Mouse (Mus musculus) heart, embryonic 15.5 days (tissue): ENCODE data around the gene Sv2b. TPM values are rescaled to one million over a fixed set of nuclear protein-coding genes. Genes with fewer than 3 reads are reported as not detected.

ENCODE experiments used
- ATAC-seq: fragments of 200-750 bp; cut with Nextera tagmentation; replicated peaks from 2 replicates; pipeline ENCODE4 v1.8.0; 2017; ENCODE audit warnings: low read depth, moderate TSS enrichment; ENCODE audit not compliant: insufficient number of reproducible peaks, insufficient read depth, low FRiP score
- H3K27ac ChIP-seq: fragments of 300-500 bp; sonication (generic); 2 replicates; pipeline ENCODE4 v1.5.1; 2015; ENCODE audit warnings: mild to moderate bottlenecking, inconsistent platforms
- H3K27me3 ChIP-seq: fragments of 300-500 bp; sonication (generic); 2 replicates; pipeline ENCODE4 v1.6.1; 2015; ENCODE audit warnings: inconsistent platforms
- H3K36me3 ChIP-seq: fragments of 300-500 bp; sonication (generic); 2 replicates; pipeline ENCODE4 v1.6.1; 2015; ENCODE audit warnings: mild to moderate bottlenecking, inconsistent platforms
- H3K4me1 ChIP-seq: fragments of 300-500 bp; sonication (generic); replicated peaks from 2 replicates; pipeline ENCODE4 v1.6.1; 2015; ENCODE audit warnings: inconsistent platforms
- H3K4me2 ChIP-seq: fragments of 300-500 bp; sonication (generic); 2 replicates; pipeline ENCODE4 v1.6.1; 2015; ENCODE audit warnings: inconsistent platforms, mild to moderate bottlenecking, moderate library complexity
- H3K4me3 ChIP-seq: fragments of 300-500 bp; sonication (generic); 2 replicates; pipeline ENCODE4 v1.5.1; 2015; ENCODE audit warnings: mild to moderate bottlenecking, inconsistent platforms
- H3K9ac ChIP-seq: fragments of 300-500 bp; sonication (generic); 2 replicates; pipeline ENCODE4 v1.6.1; 2015; ENCODE audit warnings: mild to moderate bottlenecking, inconsistent platforms
- H3K9me3 ChIP-seq: fragments of 300-500 bp; sonication (generic); replicated peaks from 2 replicates; pipeline ENCODE4 v1.6.1; 2016; ENCODE audit warnings: inconsistent platforms
- WGBS: fragments of 180-500 bp; shearing (Covaris S2); methylation state at CpG from one replicate; pipeline ENCODE4 v1.1.7; 2015; ENCODE audit warnings: mixed read lengths; 5-methylcytosine and 5-hydroxymethylcytosine counted together
- polyA plus RNA-seq: library from polyadenylated mRNA; unstranded; fragments of >200 nt; fragmentation: Nextera tagmentation; extraction: Ambion mirVana; gene quantifications from 2 replicates; pipeline ENCODE4 v1.2.1, GENCODE M21; 2015

Sv2b gene
- polyA plus RNA-seq, 1 experiment from 2014 or later = 0.49 TPM

- no peak for ATAC-seq
- 66% methylated on average over 4 of the region's 4 CpGs for WGBS
- Histone ChIP-seq H3K27ac (no peak overlapping the region), H3K4me1 (no peaks in the 10 kb centered on the region), H3K9ac (no peak overlapping the region), H3K4me3 (no peak overlapping the region), H3K9me3 (no peaks in the 10 kb centered on the region), H3K27me3 (no peaks in the 10 kb centered on the region), H3K4me2 (no peak overlapping the region), H3K36me3 (no peaks in the 10 kb centered on the region)
Measured at GRCm38 (mm10) chr7:75265241-75265640, 43.8 kb downstream of the Sv2b start.

GRCm38 (mm10) chr7:75259945-75260344 is 49.1 kb downstream of the Sv2b start:
- Histone ChIP-seq H3K9ac (no peak overlapping the region), H3K27me3 (no peaks in the 10 kb centered on the region), H3K36me3 (no peaks in the 10 kb centered on the region), H3K27ac (no peak overlapping the region), H3K4me3 (no peak overlapping the region), H3K4me2 (no peak overlapping the region), H3K4me1 (no peaks in the 10 kb centered on the region), H3K9me3 (no peaks in the 10 kb centered on the region)
- no peak for ATAC-seq
- WGBS = 74% methylated on average over 3 of the region's 3 CpGs

GRCm38 (mm10) chr7:75253611-75254250 is 55.3 kb downstream of the Sv2b start:
- H3K9ac ChIP-seq = no peak overlapping the region
- no peak overlapping the region for H3K4me3 ChIP-seq
- H3K36me3 ChIP-seq = no peaks in the 10 kb centered on the region
- H3K27ac ChIP-seq = no peak overlapping the region
- no peaks in the 10 kb centered on the region for H3K27me3 ChIP-seq
- H3K4me1 ChIP-seq = no peaks in the 10 kb centered on the region
- no peak overlapping the region for H3K4me2 ChIP-seq
- ATAC-seq = no peak
- WGBS = 80% methylated on average over 8 of the region's 8 CpGs
- no peaks in the 10 kb centered on the region for H3K9me3 ChIP-seq

- WGBS = 64% methylated on average over 8 of the region's 8 CpGs
- no peak for ATAC-seq
Measured at GRCm38 (mm10) chr7:75240754-75241507, 68.1 kb downstream of the Sv2b start.

GRCm38 (mm10) chr7:75236386-75236785 is 72.7 kb downstream of the Sv2b start:
- Histone ChIP-seq H3K4me3 (no peak overlapping the region), H3K9ac (no peak overlapping the region), H3K9me3 (no peaks in the 10 kb centered on the region), H3K27me3 (no peaks in the 10 kb centered on the region), H3K4me1 (no peaks in the 10 kb centered on the region), H3K36me3 (no peaks in the 10 kb centered on the region), H3K27ac (no peak overlapping the region), H3K4me2 (no peak overlapping the region)
- ATAC-seq = no peak
- WGBS = 75% methylated on average over 1 of the region's 1 CpGs

More at GRCm38 (mm10) chr7:75240754-75241507, 68.1 kb downstream of the Sv2b start:
- no peaks in the 10 kb centered on the region for H3K27me3 ChIP-seq
- H3K4me3 ChIP-seq = no peak overlapping the region
- H3K27ac ChIP-seq = no peak overlapping the region
- H3K9ac ChIP-seq = no peak overlapping the region
- H3K36me3 ChIP-seq = no peaks in the 10 kb centered on the region
- H3K9me3 ChIP-seq = no peaks in the 10 kb centered on the region
- no peak overlapping the region for H3K4me2 ChIP-seq
- no peaks in the 10 kb centered on the region for H3K4me1 ChIP-seq

- WGBS = 90% methylated on average over 4 of the region's 4 CpGs
- no peaks in the 10 kb centered on the region for H3K9me3 ChIP-seq
- H3K27ac ChIP-seq = no peak overlapping the region
- no peak overlapping the region for H3K4me2 ChIP-seq
- H3K36me3 ChIP-seq = no peaks in the 10 kb centered on the region
- no peaks in the 10 kb centered on the region for H3K4me1 ChIP-seq
- no peak overlapping the region for H3K4me3 ChIP-seq
- H3K27me3 ChIP-seq = no peaks in the 10 kb centered on the region
- no peak overlapping the region for H3K9ac ChIP-seq
- no peak for ATAC-seq
Measured at GRCm38 (mm10) chr7:75224206-75224605, 84.9 kb downstream of the Sv2b start.

- Histone ChIP-seq H3K4me1 (no peaks in the 10 kb centered on the region), H3K36me3 (no peaks in the 10 kb centered on the region), H3K4me3 (no peak overlapping the region), H3K27me3 (no peaks in the 10 kb centered on the region), H3K4me2 (no peak overlapping the region), H3K9me3 (no peaks in the 10 kb centered on the region), H3K27ac (no peak overlapping the region), H3K9ac (no peak overlapping the region)
- 45% methylated on average over 7 of the region's 7 CpGs for WGBS
- ATAC-seq = no peak
Measured at GRCm38 (mm10) chr7:75222704-75223431, 86.2 kb downstream of the Sv2b start.

GRCm38 (mm10) chr7:75220786-75221185 is 88.3 kb downstream of the Sv2b start:
- 24% methylated on average over 1 of the region's 1 CpGs for WGBS
- ATAC-seq = no peak

GRCm38 (mm10) chr7:75220296-75220695 is 88.8 kb downstream of the Sv2b start:
- H3K9ac ChIP-seq = no peak overlapping the region
- H3K27ac ChIP-seq = no peak overlapping the region
- no peaks in the 10 kb centered on the region for H3K9me3 ChIP-seq
- no peak overlapping the region for H3K4me2 ChIP-seq
- no peaks in the 10 kb centered on the region for H3K36me3 ChIP-seq
- H3K4me3 ChIP-seq = no peak overlapping the region
- H3K4me1 ChIP-seq = no peaks in the 10 kb centered on the region
- no peak for ATAC-seq
- H3K27me3 ChIP-seq = no peaks in the 10 kb centered on the region

More at GRCm38 (mm10) chr7:75220786-75221185, 88.3 kb downstream of the Sv2b start:
- H3K4me3 ChIP-seq = no peak overlapping the region
- no peak overlapping the region for H3K4me2 ChIP-seq
- H3K27me3 ChIP-seq = no peaks in the 10 kb centered on the region
- no peaks in the 10 kb centered on the region for H3K4me1 ChIP-seq
- H3K27ac ChIP-seq = no peak overlapping the region
- no peak overlapping the region for H3K9ac ChIP-seq
- no peaks in the 10 kb centered on the region for H3K9me3 ChIP-seq
- H3K36me3 ChIP-seq = no peaks in the 10 kb centered on the region

GRCm38 (mm10) chr7:75216180-75216579 is 92.9 kb downstream of the Sv2b start:
- no peak overlapping the region for H3K4me2 ChIP-seq
- no peaks in the 10 kb centered on the region for H3K4me1 ChIP-seq
- no peak overlapping the region for H3K4me3 ChIP-seq
- H3K27me3 ChIP-seq = no peaks in the 10 kb centered on the region
- ATAC-seq = no peak
- no peak overlapping the region for H3K27ac ChIP-seq
- no peaks in the 10 kb centered on the region for H3K9me3 ChIP-seq
- H3K9ac ChIP-seq = no peak overlapping the region
- H3K36me3 ChIP-seq = no peaks in the 10 kb centered on the region
- WGBS = 71% methylated on average over 7 of the region's 7 CpGs

GRCm38 (mm10) chr7:75209221-75209641 is 99.8 kb downstream of the Sv2b start:
- H3K9me3 ChIP-seq = no peaks in the 10 kb centered on the region
- no peaks in the 10 kb centered on the region for H3K36me3 ChIP-seq
- 46% methylated on average over 4 of the region's 4 CpGs for WGBS
- no peak overlapping the region for H3K27ac ChIP-seq
- no peaks in the 10 kb centered on the region for H3K27me3 ChIP-seq
- no peak overlapping the region for H3K4me3 ChIP-seq
- no peak overlapping the region for H3K9ac ChIP-seq
- H3K4me1 ChIP-seq = no peaks in the 10 kb centered on the region
- no peak for ATAC-seq
- no peak overlapping the region for H3K4me2 ChIP-seq
